Mouse (Mus musculus) sigmoid colon, adult 10 weeks (tissue): ENCODE measurements around the gene Ccl3. TPM values are rescaled to one million over a fixed set of nuclear protein-coding genes. Genes with fewer than 3 reads are reported as not detected.

Experiments used
- polyA plus RNA-seq: library from polyadenylated mRNA; stranded (reverse); fragments of 350-450 nt; fragmentation: Illumina TruSeq; extraction: RNeasy Lipid Tissue Mini Kit (QIAGEN cat#74804); gene quantifications from one replicate; pipeline ENCODE4 v1.2.3, GENCODE M21; 2014; ENCODE audit warnings: low read depth, low replicate concordance

Gene Ccl3
- polyA plus RNA-seq: 1.1 TPM

DNA sequence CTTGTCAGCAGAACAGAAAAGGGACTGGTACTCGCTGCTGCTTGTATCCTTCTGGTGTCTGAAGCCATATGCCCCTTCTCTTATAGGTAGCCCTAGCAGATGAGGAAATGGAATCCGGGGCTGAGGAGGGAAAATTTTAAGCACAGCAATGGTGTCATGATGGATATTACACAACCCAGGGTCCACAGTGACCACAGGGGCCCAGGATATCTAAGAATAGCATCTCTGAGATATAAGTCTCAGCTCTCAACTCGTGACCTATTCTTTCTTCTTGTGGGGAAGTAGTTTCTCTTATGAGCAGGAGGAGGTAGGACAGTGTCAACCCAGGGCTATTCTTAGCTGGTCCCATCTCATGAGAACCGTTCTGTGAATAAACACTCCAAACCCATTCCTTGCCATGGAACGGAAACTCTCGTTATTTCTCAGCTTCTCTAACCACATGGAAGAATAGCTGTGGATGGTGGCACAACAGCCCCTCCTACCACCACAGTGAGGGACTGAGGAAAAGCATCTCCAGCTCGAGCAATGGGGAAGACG lies at the start of gene Ccl3:
Gene Ccl3, minus strand, starts transcription at position 51 of the 537 bp plus-strand sequence.

DNA sequence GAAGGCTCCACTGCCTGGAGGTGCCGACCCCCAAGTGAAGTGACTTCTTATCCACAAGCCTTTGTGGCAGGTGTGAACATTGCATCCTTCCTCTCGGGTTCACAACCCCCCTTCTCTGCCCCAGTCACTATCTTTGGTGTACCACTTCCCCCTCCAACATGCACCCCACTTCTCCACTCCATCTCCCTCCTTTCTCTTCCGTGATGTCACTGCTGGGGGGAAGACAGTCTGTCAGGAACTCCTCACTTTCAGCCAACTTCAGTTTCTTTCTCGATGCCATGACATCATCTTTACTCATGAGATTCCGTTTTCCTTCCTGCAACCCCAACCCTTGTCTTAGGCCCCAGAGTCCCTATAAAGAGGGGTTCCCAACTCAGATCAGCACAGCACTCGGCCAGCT lies 13.0 kb upstream of the Ccl3 start, which contains the start of gene Ccl4:
Gene Ccl4, plus strand, starts transcription at position 381 of the 400 bp plus-strand sequence.

GRCm38 (mm10) chr11:83645521-83645920 lies 3.6 kb downstream of the Ccl3 start, which contains the start of gene Rpl9-ps1:
TSS of gene Rpl9-ps1 (minus strand) at chr11:83645621.

Other genes with a start within 250 kb of the Ccl3 start
- not detected for gene Rasl10b, start 240.2 kb downstream of the Ccl3 start, polyA plus RNA-seq
- gene Gas2l2, start 219.9 kb downstream of the Ccl3 start, polyA plus RNA-seq: not detected
- gene 1700020L24Rik, start 211.7 kb downstream of the Ccl3 start, polyA plus RNA-seq: not detected
- 1.6 TPM for gene Mmp28, start 186.3 kb downstream of the Ccl3 start, polyA plus RNA-seq
- gene Taf15, start 176.3 kb downstream of the Ccl3 start, polyA plus RNA-seq: 241 TPM
- not detected for gene Heatr9, start 127.2 kb downstream of the Ccl3 start, polyA plus RNA-seq
- gene Ccl5, start 118.8 kb downstream of the Ccl3 start, polyA plus RNA-seq: 1.9 TPM
- gene Ccl9, start 70.7 kb downstream of the Ccl3 start, polyA plus RNA-seq: 36.0 TPM
- 1,001 TPM for gene Ccl6, start 56.3 kb downstream of the Ccl3 start, polyA plus RNA-seq
- gene Rpl9-ps1, start 3.7 kb downstream of the Ccl3 start, polyA plus RNA-seq: not detected
- not detected for gene Ccl4, start 13.2 kb upstream of the Ccl3 start, polyA plus RNA-seq
- 44.3 TPM for gene Wfdc17, start 54.6 kb upstream of the Ccl3 start, polyA plus RNA-seq
- gene Wfdc18, start 59.7 kb upstream of the Ccl3 start, polyA plus RNA-seq: 9.8 TPM
- gene Wfdc21, start 97.6 kb upstream of the Ccl3 start, polyA plus RNA-seq: 1.6 TPM
- gene Heatr6, start 104.3 kb upstream of the Ccl3 start, polyA plus RNA-seq: 5.8 TPM
- 25.4 TPM for gene Hnf1b, start 200.7 kb upstream of the Ccl3 start, polyA plus RNA-seq